Mouse (Mus musculus) stomach, postnatal 0 days (tissue): ENCODE results near the gene Cnn2. TPM values are rescaled to one million over a fixed set of nuclear protein-coding genes. Genes with fewer than 3 reads are reported as not detected.
A peak's percentile ranks its signal among the peaks of the same experiment; 100 is the strongest.

ENCODE experiments used
- ATAC-seq: fragments of 200-750 bp; cut with Nextera tagmentation; 2 replicates; pipeline ENCODE4 v1.8.0; 2017; ENCODE audit not compliant: low FRiP score, low TSS enrichment
- DNase-seq: peaks from one replicate; pipeline ENCODE4 v3.0.0-alpha.2; 2016; ENCODE audit warnings: low spot score
- H3K27ac ChIP-seq: fragments of 300-500 bp; sonication (generic); replicated peaks from 2 replicates; pipeline ENCODE4 v1.5.1; 2014; ENCODE audit warnings: mild to moderate bottlenecking, control low read depth
- H3K27me3 ChIP-seq: fragments of 300-500 bp; sonication (generic); 2 replicates; pipeline ENCODE4 v1.6.1; 2014; ENCODE audit warnings: low read length; ENCODE audit not compliant: control insufficient read depth, insufficient read depth
- H3K36me3 ChIP-seq: fragments of 300-500 bp; sonication (generic); 2 replicates; pipeline ENCODE4 v1.6.1; 2014; ENCODE audit warnings: low read length, mixed read lengths; ENCODE audit not compliant: control insufficient read depth, insufficient read depth
- H3K4me1 ChIP-seq: fragments of 300-500 bp; sonication (generic); replicated peaks from 2 replicates; pipeline ENCODE4 v1.6.1; 2014; ENCODE audit warnings: antibody characterized with exemption; ENCODE audit not compliant: control insufficient read depth, insufficient read depth
- H3K4me2 ChIP-seq: fragments of 300-500 bp; sonication (generic); replicated peaks from 2 replicates; pipeline ENCODE4 v1.6.1; 2014; ENCODE audit warnings: low read depth, mild to moderate bottlenecking, control low read depth, moderate library complexity
- H3K4me3 ChIP-seq: fragments of 300-500 bp; sonication (generic); 2 replicates; pipeline ENCODE4 v1.5.1; 2014; ENCODE audit warnings: low read depth, low read length, control low read depth
- H3K9ac ChIP-seq: fragments of 300-500 bp; sonication (generic); 2 replicates; pipeline ENCODE4 v1.6.1; 2014; ENCODE audit warnings: mild to moderate bottlenecking, low read length, control low read depth, mixed read lengths
- H3K9me3 ChIP-seq: fragments of 300-500 bp; sonication (generic); 2 replicates; pipeline ENCODE4 v1.6.1; 2016; ENCODE audit warnings: low read length; ENCODE audit not compliant: control insufficient read depth
- CTCF ChIP-seq: IDR thresholded peaks from 2 replicates; pipeline ENCODE4 v1.5.1; 2016; ENCODE audit warnings: antibody characterized with exemption, low read depth, mild to moderate bottlenecking, moderate library complexity
- EP300 ChIP-seq: optimal IDR thresholded peaks from 2 replicates; pipeline ENCODE3; 2016; ENCODE audit warnings: antibody characterized with exemption
- WGBS: fragments of 180-500 bp; shearing (Covaris S2); extraction: QIAGEN DNeasy Blood & Tissue Kit; methylation state at CpG from one replicate; pipeline ENCODE4 v1.1.7; 2014; 5-methylcytosine and 5-hydroxymethylcytosine counted together
- polyA plus RNA-seq: library from polyadenylated mRNA; unstranded; fragments of >200 nt; fragmentation: Nextera tagmentation; extraction: Ambion mirVana; gene quantifications from 2 replicates; pipeline ENCODE4 v1.2.1, GENCODE M21; 2015

Cnn2 gene
- polyA plus RNA-seq, 1 experiment from 2014 or later, result 245 TPM

DNA sequence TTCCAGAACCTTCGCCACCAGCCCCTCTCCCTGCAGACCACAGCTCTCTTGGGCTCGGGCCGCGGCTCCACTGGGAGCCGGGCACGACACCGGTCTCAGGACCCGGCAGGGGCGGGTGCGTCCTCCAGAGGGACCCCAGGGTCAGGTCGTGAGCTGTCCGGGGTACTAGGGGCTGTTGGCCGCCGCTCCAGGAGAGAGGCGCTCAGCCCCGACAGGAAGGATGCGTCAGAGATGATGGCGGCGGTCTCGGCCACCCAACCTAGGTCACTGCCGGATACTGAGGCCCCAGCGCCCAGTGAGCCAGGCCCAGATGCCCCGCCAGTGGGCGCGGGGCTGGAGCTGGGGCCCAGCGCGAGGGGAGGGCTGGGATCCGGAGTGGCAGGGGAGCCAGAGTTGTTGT is 11.1 kb upstream of the Cnn2 start:
- H3K27me3 ChIP-seq, result no peaks in the 10 kb centered on the region
- H3K9me3 ChIP-seq, result no peaks in the 10 kb centered on the region
- no peak overlapping the region for H3K4me2 ChIP-seq
- 90% methylated on average over 23 of the region's 28 CpGs for WGBS
- no peak overlapping the region for H3K9ac ChIP-seq
- peaks cover 34% of the 10 kb centered on the region for H3K36me3 ChIP-seq
- TF ChIP-seq CTCF (no peak), EP300 (no peak)
- H3K27ac ChIP-seq, result no peak overlapping the region
- DNase-seq (no peak), ATAC-seq (no peak)
- no peaks in the 10 kb centered on the region for H3K4me1 ChIP-seq
- H3K4me3 ChIP-seq, result no peak overlapping the region

DNA sequence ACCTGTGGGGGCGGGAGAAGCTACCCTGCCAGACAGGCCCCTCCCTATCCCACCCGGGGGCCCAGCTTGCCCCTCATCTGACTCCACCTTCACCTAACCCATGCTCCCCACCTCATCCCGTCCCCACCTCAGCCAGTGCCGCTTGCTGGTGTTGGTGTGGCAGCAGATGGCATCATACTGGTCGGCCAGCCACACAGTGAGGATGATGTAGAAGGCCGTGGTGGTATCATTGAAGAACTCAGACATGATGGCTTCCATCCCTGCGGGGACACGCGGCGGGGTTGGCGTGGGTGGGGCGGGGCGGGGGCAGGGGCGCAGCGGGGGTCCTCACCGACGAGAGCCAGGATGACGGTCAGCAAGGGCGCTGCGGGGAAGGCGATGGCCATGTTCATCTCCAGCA is 10.3 kb upstream of the Cnn2 start:
- DNase-seq (no peak), ATAC-seq (no peak)
- H3K4me2 ChIP-seq, result no peak overlapping the region
- no peak for TF ChIP-seq CTCF
- no peak for TF ChIP-seq EP300
- H3K27ac ChIP-seq, result no peak overlapping the region
- no peaks in the 10 kb centered on the region for H3K27me3 ChIP-seq
- 98% methylated on average over 18 of the region's 21 CpGs for WGBS
- H3K36me3 ChIP-seq, result peaks cover 34% of the 10 kb centered on the region
- no peak overlapping the region for H3K4me3 ChIP-seq
- peaks cover under 1% of the 10 kb centered on the region; the same call in 1 of the 2 replicates for H3K4me1 ChIP-seq
- H3K9me3 ChIP-seq, result no peaks in the 10 kb centered on the region
- no peak overlapping the region; the same call in 1 of the 2 replicates for H3K9ac ChIP-seq

DNA sequence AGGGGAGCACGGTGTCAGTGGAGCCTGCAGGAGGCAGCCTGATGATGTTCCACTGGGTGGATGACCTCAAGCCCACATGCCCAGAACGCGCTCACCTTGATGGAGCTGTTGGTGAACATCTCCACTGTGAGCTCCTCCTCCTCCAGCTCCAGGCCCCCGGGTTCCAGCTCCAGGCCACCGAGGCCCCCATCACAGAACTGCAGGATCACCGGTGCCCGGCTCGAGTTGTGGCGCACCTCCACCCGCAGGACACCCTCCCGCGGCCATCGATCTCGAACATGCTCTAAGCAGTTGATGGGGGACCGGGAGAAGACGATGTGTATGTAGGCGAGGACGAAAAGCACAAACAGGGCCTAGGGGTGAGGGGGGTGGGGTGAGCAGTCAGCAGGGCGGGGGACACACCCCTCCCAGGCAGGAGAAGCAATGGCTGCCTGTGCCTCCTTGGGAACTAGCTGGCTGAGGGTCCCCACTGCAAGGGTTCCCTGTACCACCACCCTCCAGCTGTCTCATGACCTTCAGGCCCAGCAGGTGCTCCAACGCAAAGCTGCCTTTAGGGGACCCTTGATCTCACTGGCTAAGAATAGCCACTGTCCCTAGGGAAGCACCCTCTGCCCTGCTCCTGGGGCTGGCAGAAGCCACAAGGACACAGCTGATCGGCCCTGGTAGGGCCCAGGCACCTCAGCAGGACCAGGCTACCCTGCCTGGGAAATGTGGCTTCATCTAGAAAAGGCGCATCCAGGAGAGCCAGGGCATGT is 8.8 kb upstream of the Cnn2 start:
- no peak overlapping the region for H3K27ac ChIP-seq
- ATAC-seq, result no peak
- H3K4me2 ChIP-seq, result no peak overlapping the region
- H3K9me3 ChIP-seq, result no peaks in the 10 kb centered on the region
- TF ChIP-seq EP300 (no peak), CTCF (no peak)
- H3K4me3 ChIP-seq, result no peak overlapping the region
- H3K9ac ChIP-seq, result no peak overlapping the region
- H3K36me3 ChIP-seq, result peaks cover 34% of the 10 kb centered on the region
- H3K4me1 ChIP-seq, result peaks cover 6% of the 10 kb centered on the region; the same call in 1 of the 2 replicates
- no peaks in the 10 kb centered on the region for H3K27me3 ChIP-seq
- no peak for DNase-seq
- 91% methylated on average over 22 of the region's 22 CpGs for WGBS

DNA sequence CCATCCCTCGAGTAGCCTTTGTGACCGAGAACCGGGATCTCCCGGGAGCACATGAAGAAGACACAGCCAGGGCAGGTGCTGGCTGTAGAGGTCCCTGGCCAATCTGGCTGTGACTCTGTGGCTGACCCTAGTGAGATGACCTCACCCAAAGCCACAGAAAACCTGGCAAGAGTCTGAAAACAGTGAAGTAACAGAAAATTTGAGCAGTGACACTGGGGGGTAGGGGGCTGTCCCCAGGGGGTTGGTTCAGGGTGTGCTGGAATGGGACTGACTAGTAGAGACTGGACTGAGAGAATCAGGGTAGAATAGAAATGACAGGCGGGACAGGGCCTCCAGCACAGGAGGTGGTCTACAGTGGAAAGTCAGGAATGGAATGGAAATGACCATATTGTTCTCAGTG is 5.2 kb upstream of the Cnn2 start:
- ATAC-seq (no peak), DNase-seq (no peak)
- 59% methylated on average over 5 of the region's 5 CpGs for WGBS
- Histone ChIP-seq H3K27ac (peak overlapping the region; percentile 98; the same call in 1 of the 2 replicates), H3K4me2 (peak overlapping the region; percentile 90), H3K36me3 (peaks cover 7% of the 10 kb centered on the region), H3K4me3 (peak overlapping the region; percentile 65), H3K27me3 (no peaks in the 10 kb centered on the region), H3K9me3 (no peaks in the 10 kb centered on the region), H3K4me1 (peaks cover 8% of the 10 kb centered on the region), H3K9ac (peak overlapping the region; percentile 92)
- no peak for TF ChIP-seq EP300
- TF ChIP-seq CTCF, result no peak

DNA sequence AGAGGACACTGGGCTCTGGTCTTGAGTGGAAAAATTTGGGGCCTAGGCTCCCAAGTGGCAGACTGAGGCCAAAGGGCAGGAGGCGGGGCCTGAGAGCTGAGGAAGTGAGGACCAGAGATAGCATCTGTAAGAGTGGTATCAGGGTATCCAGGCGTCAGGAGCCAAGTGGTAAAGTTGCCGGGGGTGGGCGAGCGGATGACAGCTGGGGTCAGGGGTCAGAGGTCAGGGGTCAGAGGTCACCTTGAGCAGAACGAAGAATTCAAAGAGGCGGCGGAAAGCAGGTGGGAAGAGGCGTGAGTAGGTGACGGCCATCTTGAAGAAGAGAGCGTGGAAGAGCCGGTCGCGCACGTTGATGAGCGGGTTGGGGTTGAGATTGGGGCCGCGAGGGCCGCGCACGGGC is 4.7 kb upstream of the Cnn2 start:
- Histone ChIP-seq H3K9me3 (no peaks in the 10 kb centered on the region), H3K9ac (peak overlapping the region; percentile 92), H3K4me1 (peaks cover 8% of the 10 kb centered on the region), H3K4me2 (peak overlapping the region; percentile 90), H3K27ac (peak overlapping the region; percentile 98), H3K4me3 (peak overlapping the region; percentile 65), H3K36me3 (peaks cover 6% of the 10 kb centered on the region), H3K27me3 (no peaks in the 10 kb centered on the region)
- 0% methylated on average over 18 of the region's 21 CpGs for WGBS
- DNase-seq (peak; percentile 71), ATAC-seq (no peak)
- TF ChIP-seq EP300 (no peak), CTCF (no peak)

DNA sequence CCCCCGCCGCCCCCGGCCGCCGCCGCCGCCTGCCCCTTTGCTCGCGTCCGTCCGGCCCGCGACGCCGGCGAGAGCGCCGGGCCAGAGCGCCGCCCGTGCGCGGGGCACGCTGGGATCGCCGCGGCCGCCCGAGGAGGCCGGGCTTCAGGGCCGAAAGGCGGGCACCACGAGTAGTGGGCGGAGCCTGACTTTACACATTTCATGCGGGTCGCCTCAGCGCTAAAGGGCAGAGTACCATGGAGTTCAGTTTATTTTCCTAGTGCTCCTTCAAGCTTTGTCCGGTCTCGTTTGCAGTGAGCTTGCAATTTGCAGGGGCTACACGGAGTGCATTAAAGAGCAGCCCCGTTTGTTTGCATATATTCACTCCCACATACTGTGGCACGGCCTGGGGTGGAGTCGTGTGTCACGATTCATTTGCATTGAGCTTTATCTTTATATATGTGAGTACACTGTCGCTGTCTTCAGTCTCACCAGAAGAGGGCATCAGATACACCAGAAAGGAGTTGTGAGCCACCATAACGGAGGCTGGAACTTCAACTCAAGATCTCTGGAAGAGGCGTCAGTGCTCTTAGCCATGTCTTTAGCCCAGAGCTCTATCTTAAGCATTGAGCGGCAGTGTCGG is 4.1 kb upstream of the Cnn2 start, which contains the start of gene Tmem259:
Gene Tmem259 (minus strand): TSS at position 136 of the 622 bp plus-strand sequence.
- ATAC-seq, result peak; percentile 82
- Histone ChIP-seq H3K4me1 (peaks cover 8% of the 10 kb centered on the region), H3K27ac (peak within 1 kb of the TSS; percentile 98), H3K9ac (peak within 1 kb of the TSS; percentile 92), H3K27me3 (no peaks in the 10 kb centered on the region), H3K9me3 (no peaks in the 10 kb centered on the region), H3K4me3 (peak within 1 kb of the TSS; percentile 65), H3K36me3 (peaks cover 2% of the 10 kb centered on the region; the same call in 1 of the 2 replicates), H3K4me2 (peak within 1 kb of the TSS; percentile 90)
- WGBS, result 1% methylated on average over 47 of the region's 49 CpGs
- DNase-seq, result peak; percentile 90
- TF ChIP-seq EP300, result peak; percentile 24
- TF ChIP-seq CTCF, result peak; percentile 86
